Mouse (Mus musculus) v-Abl transformed pro-B cells (cell line): Measurements from ENCODE around the gene Ppp1r27.

Source experiments
- in situ Hi-C, 2 experiments: fragments of 400-800 bp; cut with MboI; formaldehyde crosslinking; loops; one replicate each; pipeline ENCODE4 v1.15.1; 2025; ENCODE audit not compliant: unreplicated experiment in 2 of 2

Gene Ppp1r27

DNA sequence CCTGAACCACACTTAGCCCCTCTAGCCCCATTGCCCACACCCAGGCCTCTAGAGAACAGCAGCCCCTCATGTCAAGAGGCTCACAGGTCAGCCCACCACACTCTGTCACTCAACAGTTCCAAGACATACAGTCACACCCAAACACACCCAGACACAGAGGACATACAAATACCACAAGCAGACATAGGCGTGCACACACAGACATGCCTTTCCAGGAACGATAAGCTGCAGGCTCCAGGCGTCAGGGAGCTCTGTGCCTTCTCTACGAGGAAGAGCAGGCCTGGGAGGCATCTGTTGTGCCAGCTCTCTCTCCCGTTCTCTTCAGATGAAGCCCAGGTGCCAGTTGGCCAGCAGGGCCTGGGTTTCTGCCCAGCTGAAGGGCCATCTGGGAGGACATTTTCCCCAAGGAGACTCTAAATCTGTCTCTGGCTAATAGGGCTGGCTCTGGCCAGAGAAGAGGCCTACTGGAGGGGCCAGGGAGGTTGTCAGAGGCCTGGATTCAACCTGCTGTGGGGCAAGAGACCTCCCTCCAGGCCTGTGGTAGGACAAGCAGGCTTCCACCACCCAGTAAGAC is 29.9 kb downstream of the Ppp1r27 start:
- in situ Hi-C loops = no loop called here

DNA sequence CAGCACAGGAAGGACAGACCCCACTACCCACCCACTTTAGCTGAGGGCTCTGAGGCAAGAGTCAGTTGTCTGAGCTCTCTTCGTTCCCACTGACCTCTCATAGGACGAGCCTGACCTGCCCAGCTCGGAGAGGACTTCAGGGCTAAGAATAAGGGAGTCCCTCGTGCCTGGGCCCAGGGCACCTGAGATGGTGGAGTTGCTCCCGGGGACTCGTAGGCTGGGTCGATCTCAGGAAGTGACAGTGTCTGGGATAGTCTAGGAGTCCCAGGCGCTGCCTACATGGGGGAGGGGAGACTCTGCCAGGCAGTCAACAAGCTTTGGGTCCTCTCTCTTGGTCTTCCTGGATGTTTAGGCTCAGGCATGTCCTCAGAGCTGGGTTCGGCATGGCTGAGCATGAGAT is 30.4 kb downstream of the Ppp1r27 start:
- in situ Hi-C loops = no loop called here

DNA sequence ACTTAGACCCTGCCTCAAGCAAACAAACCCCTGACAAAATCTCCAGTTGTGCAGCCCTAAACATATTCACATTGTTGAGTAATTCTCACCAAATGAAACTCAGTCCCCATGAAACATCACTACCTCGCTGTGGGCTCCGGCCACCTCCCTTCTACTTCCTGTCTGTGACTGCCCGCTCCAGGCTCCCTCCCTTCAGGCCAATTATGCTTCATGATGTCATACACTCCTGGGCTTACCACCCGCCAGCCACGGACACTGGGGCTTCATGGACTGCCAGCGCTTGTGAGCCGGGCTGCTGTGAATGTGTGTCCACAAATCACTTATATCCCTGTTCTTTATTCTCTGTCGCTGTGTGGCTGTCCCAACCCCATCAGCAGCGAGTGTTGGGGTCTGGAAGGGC is 31.2 kb downstream of the Ppp1r27 start:
- in situ Hi-C loops = loop anchor here (5.0 to 10.0 kb wide), 4 partner anchors 45 to 195 kb away; partner anchors contain the start of genes Pcyt2 (in 2 of the 2), Cenpx (in 1 of the 2) and Lrrc45 (in 1 of the 2)

- in situ Hi-C loops = loop anchor here (5.0 to 10.0 kb wide), 4 partner anchors 46 to 196 kb away; partner anchors contain the start of genes Pcyt2 (in 2 of the 2), Cenpx (in 1 of the 2) and Lrrc45 (in 1 of the 2)
These were observed 32.4 kb downstream of the Ppp1r27 start for GRCm38 (mm10) chr11:120518558-120518957.

DNA sequence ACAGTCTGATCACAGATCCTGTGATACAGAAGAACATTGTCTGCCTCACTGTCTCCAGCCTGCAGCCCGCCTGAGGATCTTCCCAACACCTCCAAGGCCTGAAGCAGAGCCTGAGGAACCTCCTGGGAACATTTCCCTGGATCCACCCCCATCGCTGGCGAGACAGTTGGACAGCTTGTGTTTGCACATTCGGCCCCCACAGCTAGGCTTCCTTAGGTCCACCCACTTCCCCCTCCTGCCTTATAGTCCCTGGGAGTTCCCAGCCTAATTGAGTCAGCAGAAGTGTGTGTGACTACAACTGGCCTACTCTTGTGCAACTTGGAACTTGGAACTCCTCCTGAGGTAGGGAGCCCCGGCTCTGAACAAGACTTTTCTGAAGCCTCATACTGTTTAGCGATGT is 32.9 kb downstream of the Ppp1r27 start:
- in situ Hi-C loops = loop anchor here (5.0 to 10.0 kb wide), 4 partner anchors 47 to 197 kb away; partner anchors contain the start of genes Pcyt2 (in 2 of the 2), Cenpx (in 1 of the 2) and Lrrc45 (in 1 of the 2)

DNA sequence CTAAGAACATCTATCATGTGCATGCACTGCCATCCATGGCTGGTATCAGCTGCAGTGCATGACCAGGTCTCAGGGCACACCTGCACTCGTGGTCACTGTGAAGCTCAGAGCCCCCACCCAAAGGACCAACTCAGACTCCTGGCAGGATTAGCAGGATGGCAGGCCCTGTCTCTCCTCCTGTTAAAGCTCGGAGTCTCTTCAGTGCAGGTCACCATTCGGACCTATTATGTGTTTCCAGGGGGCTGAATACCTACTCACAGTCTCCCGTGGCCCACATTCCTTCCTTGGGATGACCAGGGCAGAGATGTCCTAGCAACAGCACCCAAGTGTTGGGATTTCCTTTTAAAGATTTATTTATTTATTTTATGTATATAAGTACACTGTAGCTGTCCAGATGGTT is 33.8 kb downstream of the Ppp1r27 start:
- in situ Hi-C loops = loop anchor here (5.0 to 10.0 kb wide), 4 partner anchors 48 to 198 kb away; partner anchors contain the start of genes Pcyt2 (in 2 of the 2), Cenpx (in 1 of the 2) and Lrrc45 (in 1 of the 2)

GRCm38 (mm10) chr11:120515611-120516010 is 35.3 kb downstream of the Ppp1r27 start:
- in situ Hi-C loops = loop anchor here (5.0 to 10.0 kb wide), 4 partner anchors 49 to 199 kb away; partner anchors contain the start of genes Pcyt2 (in 2 of the 2), Cenpx (in 1 of the 2) and Lrrc45 (in 1 of the 2)

DNA sequence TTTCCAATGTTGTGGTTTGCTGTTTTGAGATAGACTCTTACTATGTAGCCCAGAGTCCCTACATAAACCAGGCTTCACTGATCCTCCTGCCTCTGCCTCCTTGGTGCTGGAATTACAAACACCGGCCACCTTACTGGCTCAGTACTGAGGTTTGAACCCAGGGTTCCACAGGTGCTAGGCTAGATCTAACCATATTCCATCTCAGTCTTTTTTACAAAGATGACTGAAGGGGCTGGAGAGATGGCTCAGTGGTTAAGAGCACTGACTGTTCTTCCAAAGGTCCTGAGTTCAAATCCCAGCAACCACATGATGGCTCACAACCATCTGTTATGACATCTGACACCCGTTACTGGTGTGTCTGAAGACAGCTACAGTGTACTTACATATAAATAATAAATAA is 36.7 kb downstream of the Ppp1r27 start:
- in situ Hi-C loops = loop anchor here (10.0 kb wide), 2 partner anchors 51 to 201 kb away; partner anchors contain the start of genes Cenpx (in 1 of the 2) and Lrrc45 (in 1 of the 2)

GRCm38 (mm10) chr11:120512790-120513453 is 38.0 kb downstream of the Ppp1r27 start:
- in situ Hi-C loops = loop anchor here (10.0 kb wide), 2 partner anchors 52 to 202 kb away; partner anchors contain the start of genes Cenpx (in 1 of the 2) and Lrrc45 (in 1 of the 2)

DNA sequence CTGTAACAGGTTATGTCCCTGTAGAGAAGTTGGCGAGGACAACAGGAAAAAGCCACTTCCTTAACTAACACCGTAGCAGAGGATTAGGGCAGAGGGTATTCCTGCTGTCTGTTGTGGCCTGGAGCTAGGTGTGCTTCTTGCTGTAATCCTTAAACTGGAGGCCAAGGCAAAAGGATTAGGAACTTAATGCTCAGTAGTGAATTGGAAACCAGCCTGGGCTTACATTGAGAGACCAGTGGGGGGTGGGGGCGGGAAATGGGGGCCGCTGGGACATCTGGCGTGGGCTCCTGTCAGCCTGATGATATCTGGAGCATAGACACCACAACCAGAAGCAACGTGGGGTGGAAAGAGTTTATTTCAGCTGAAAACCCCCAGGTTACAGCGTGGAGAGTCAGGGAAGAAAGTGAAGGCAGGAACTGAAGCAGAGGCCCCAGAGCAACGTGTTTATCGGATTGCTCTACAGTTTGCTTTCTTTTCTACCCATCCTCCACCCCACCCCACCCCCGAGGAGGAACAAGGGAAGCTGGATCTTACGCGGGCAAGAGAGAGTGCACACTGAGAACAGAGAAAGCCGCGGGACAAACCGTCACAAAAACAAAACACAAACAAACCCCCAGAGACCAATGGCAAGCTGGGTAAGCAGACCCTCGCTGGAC is 40.4 kb downstream of the Ppp1r27 start:
- in situ Hi-C loops = loop anchor here (10.0 kb wide), 2 partner anchors 54 to 204 kb away; partner anchors contain the start of genes Cenpx (in 1 of the 2) and Lrrc45 (in 1 of the 2)

DNA sequence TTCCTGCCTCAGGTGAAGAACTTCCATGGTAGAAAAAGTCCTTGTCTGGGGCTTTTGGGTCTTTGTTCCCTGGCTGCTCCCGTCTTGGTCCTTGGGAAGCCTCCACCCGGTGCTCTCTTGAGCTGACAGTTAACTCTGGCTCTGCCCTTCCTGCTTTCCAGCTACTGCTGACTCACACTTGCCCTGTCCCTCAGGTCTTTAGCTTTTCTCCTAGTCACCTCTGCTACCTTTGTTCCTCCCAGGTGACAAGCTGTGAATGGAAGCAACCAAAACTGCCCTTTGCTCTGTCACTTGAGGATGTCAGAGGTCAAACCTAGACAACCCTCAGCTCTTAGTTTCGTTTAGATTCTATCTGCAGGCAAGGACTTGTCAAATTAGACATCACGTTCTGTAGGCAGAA is 41.0 kb downstream of the Ppp1r27 start:
- in situ Hi-C loops = loop anchor here (10.0 kb wide), 2 partner anchors 55 to 205 kb away; partner anchors contain the start of genes Cenpx (in 2 of the 2) and Lrrc45 (in 2 of the 2)

DNA sequence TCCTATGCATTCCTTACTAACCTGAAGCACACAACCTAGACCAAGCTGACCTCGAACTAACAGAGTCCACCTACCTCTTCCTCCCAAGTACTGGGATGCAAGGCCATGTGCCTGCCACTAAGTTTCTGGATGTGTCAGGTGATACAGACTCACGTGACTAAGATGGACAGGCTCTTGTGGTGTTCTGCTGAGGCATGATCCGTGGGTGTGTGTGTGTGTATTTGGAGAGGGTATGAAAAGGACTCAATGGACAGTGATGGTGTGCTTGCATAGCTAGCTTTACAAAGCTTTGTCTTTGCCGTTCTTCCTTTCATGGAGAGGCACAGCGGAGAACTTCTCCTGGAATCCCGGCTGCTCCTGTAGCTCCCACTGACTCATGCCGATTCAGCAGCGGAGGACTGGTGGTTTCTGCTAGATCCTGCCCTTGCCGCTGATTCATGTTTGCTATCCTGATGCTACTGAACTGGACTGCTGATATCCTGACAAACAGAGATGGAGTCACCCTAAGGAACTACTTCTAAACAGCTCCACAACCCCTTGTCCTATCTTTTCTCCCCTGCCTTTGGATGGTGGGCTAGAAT is 42.6 kb downstream of the Ppp1r27 start:
- in situ Hi-C loops = loop anchor here in 1 of 2 experiments (10.0 kb wide), 1 partner anchor 206 kb away; the partner anchor contains the start of genes Cenpx and Lrrc45

GRCm38 (mm10) chr11:120507611-120508289 is 43.2 kb downstream of the Ppp1r27 start:
- in situ Hi-C loops = loop anchor here in 1 of 2 experiments (10.0 kb wide), 1 partner anchor 207 kb away; the partner anchor contains the start of genes Cenpx and Lrrc45

DNA sequence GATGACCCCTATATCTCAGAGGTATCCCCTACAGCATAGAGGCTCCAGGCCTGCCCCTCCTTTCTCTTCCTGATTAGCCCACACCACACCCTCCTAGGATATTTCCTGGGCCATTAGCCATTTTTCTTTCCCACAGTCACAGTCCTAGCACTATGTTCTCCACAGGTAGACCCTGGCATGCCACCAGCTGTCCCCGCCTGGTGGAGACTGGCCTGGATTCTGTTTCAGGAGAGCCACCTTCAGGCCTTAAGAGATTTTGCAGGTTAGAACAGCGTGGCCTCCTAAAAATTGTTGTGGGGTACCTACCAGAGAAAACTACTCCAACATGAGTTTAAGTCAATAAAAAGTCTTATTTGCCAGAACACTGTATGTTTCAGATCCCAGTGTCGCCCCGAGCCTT is 44.0 kb downstream of the Ppp1r27 start:
- in situ Hi-C loops = loop anchor here in 1 of 2 experiments (10.0 kb wide), 1 partner anchor 208 kb away; the partner anchor contains the start of genes Cenpx and Lrrc45

- in situ Hi-C loops = loop anchor here in 1 of 2 experiments (10.0 kb wide), 1 partner anchor 209 kb away; the partner anchor contains the start of genes Cenpx and Lrrc45
These were observed 45.3 kb downstream of the Ppp1r27 start for GRCm38 (mm10) chr11:120505661-120506060.

DNA sequence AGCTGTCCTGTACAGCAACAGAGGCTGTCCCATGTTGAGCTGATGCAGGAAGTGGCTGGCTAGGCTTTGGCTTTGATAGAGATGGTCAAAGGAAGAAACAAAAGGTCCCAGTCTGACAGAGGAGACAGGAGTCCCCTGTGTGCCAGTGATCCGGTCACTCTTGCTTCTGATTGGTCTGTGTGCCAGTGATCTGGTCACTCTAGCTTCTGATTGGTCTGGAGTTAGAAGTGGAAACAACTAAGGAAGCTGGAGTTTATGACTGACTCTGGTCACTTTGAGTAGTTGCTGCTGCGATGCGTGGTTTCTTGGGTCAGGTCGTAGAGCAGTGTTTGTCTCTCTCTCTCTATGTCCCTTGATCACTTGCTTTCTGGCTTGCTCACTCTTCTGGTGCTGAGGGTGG is 49.2 kb downstream of the Ppp1r27 start:
- in situ Hi-C loops = loop anchor here in 1 of 2 experiments (10.0 kb wide), 1 partner anchor 213 kb away; the partner anchor contains the start of genes Cenpx and Lrrc45

DNA sequence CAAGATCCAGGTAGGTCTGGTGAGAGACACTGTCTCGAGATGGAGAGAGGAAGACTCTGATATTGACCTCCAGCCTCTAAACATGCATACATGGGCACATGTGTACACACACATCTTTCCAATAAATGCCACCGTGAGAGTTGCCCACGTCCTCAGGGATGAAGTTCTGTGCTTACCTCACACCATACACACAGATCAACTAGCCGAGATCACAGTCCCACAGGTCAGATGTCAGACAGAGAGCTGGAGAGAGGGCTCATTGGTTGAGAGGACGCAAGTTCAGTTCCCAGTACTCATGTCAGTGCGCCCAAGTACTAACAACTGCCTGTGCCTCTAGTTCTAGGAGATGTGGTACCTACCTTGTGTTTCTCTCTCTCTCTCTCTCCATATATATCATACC is 49.9 kb downstream of the Ppp1r27 start:
- in situ Hi-C loops = loop anchor here in 1 of 2 experiments (10.0 kb wide), 1 partner anchor 214 kb away; the partner anchor contains the start of genes Cenpx and Lrrc45

DNA sequence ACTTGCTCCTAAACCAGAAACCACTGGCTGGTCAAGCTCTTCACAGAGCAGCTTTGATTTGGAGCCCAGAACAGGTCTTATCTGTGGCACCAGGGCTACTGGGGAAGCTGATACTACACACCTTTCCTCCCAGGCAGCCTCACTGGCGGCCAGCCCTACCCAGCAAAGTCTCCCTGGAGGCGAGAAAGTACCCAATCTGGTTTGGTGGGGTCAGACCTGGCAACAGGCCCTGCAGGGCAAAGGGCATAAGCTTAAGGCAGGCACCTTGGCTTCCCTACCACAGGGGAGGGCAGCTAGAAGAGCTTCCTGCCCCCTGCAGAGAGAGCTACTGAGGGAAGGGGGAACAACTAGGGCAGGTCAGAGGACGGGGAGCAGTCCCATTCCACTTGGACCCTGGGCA is 50.6 kb downstream of the Ppp1r27 start:
- in situ Hi-C loops = loop anchor here in 1 of 2 experiments (10.0 kb wide), 1 partner anchor 214 kb away; the partner anchor contains the start of genes Cenpx and Lrrc45
